ENCODE assay signal across 46 mouse cellular contexts in the genomic region with DNA sequence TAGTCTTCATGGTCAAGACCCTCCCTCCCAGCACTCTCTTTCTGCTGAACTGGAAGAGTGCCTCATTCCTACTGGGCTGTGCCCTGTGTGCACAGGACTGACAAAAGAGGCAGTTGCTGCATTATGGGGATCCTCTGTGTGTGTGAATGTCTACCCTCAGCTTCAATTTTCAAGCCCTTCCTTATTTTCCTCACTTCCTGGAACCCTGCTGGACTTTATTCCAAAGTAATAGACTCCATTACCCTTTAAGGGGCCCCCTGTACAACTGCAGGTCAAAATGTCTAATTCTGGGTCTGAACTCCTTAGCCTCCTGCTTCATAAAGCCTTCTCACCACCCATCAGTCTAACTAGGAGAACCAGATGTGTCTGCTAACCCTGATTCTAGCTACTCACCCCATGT. TPM values are rescaled to one million over a fixed set of nuclear protein-coding genes. Genes with fewer than 3 reads are reported as not detected.
"Had no signal": no experiment of that assay in that cellular context is flagged by ENCODE, and none has a peak within 500 bp of the region (broad histone marks: within the 10 kb centered on the region; RNA-seq: fewer than 3 reads in every experiment).

No protein-coding gene starts in this region.

- H3K27me3 ChIP-seq: liver, embryonic 13.5 days; liver, embryonic 15.5 days; lung, embryonic 15.5 days; midbrain, embryonic 12.5 days; midbrain, embryonic 13.5 days; midbrain, embryonic 15.5 days had no signal

- H3K9me3 ChIP-seq: limb, embryonic 10.5 days; limb, embryonic 12.5 days; limb, embryonic 13.5 days; limb, embryonic 15.5 days; liver, embryonic 12.5 days; liver, embryonic 13.5 days; liver, embryonic 15.5 days; lung, embryonic 15.5 days; midbrain, embryonic 10.5 days; midbrain, embryonic 12.5 days; midbrain, embryonic 13.5 days; midbrain, embryonic 15.5 days had no signal

- H3K9ac ChIP-seq: limb, embryonic 12.5 days; limb, embryonic 13.5 days; limb, embryonic 15.5 days; liver, embryonic 12.5 days; liver, embryonic 13.5 days; liver, embryonic 14.5 days; liver, embryonic 15.5 days; liver, postnatal 0 days; lung, embryonic 14.5 days; lung, embryonic 15.5 days; midbrain, embryonic 12.5 days; midbrain, embryonic 13.5 days; midbrain, embryonic 15.5 days had no signal

- ATAC-seq: liver, embryonic 12.5 days; liver, postnatal 0 days; lung, postnatal 0 days; midbrain, embryonic 13.5 days; midbrain, embryonic 15.5 days; midbrain, embryonic 16.5 days had no signal

- H3K27ac ChIP-seq: limb, embryonic 10.5 days; limb, embryonic 12.5 days; limb, embryonic 13.5 days; limb, embryonic 15.5 days; liver, embryonic 12.5 days; liver, embryonic 13.5 days; liver, embryonic 14.5 days; liver, embryonic 15.5 days; lung, embryonic 15.5 days; macrophage; midbrain, embryonic 10.5 days; midbrain, embryonic 12.5 days; midbrain, embryonic 13.5 days; midbrain, embryonic 15.5 days had no signal

- H3K4me2 ChIP-seq: limb, embryonic 12.5 days; limb, embryonic 13.5 days; limb, embryonic 15.5 days; liver, embryonic 11.5 days; liver, embryonic 12.5 days; liver, embryonic 13.5 days; liver, embryonic 15.5 days; lung, embryonic 14.5 days; lung, embryonic 15.5 days; midbrain, embryonic 11.5 days; midbrain, embryonic 12.5 days; midbrain, embryonic 13.5 days; midbrain, embryonic 15.5 days had no signal

- DNase-seq: left cerebral cortex, postnatal 4 days; liver; liver, embryonic 13.5 days; liver, postnatal 0 days; lung, adult 18-20 months; lung, adult 2 months; lung, embryonic 14.5 days; lung, postnatal 10 days; lung, postnatal 14 days; lung, postnatal 36 days; lung, postnatal 4 days; midbrain, embryonic 14.5 days had no signal

- H3K4me3 ChIP-seq: limb, embryonic 10.5 days; limb, embryonic 12.5 days; limb, embryonic 13.5 days; limb, embryonic 15.5 days; liver, embryonic 12.5 days; liver, embryonic 13.5 days; liver, embryonic 15.5 days; lung, embryonic 15.5 days; megakaryocyte, embryonic 14.5 days; midbrain, embryonic 10.5 days; midbrain, embryonic 12.5 days; midbrain, embryonic 13.5 days; midbrain, embryonic 15.5 days; myocyte had no signal

- H3K36me3 ChIP-seq: limb, embryonic 10.5 days; limb, embryonic 12.5 days; limb, embryonic 13.5 days; limb, embryonic 15.5 days; liver, embryonic 12.5 days; liver, embryonic 13.5 days; liver, embryonic 15.5 days; lung, embryonic 15.5 days; midbrain, embryonic 10.5 days; midbrain, embryonic 12.5 days; midbrain, embryonic 13.5 days; midbrain, embryonic 15.5 days had no signal

- H3K4me1 ChIP-seq: limb, embryonic 10.5 days; limb, embryonic 12.5 days; limb, embryonic 13.5 days; limb, embryonic 15.5 days; liver, embryonic 12.5 days; liver, embryonic 13.5 days; liver, embryonic 15.5 days; lung, embryonic 15.5 days; megakaryocyte, embryonic 14.5 days; midbrain, embryonic 10.5 days; midbrain, embryonic 12.5 days; midbrain, embryonic 13.5 days; midbrain, embryonic 15.5 days had no signal

RNA-seq across cellular contexts. Expression of a gene that starts 2.0 kb away (rescaled TPM):
- total RNA-seq: left cerebral cortex, adult 8-10 months; left cerebral cortex, postnatal 10 days; left cerebral cortex, postnatal 14 days; left cerebral cortex, postnatal 25 days; left cerebral cortex, postnatal 36 days; left cerebral cortex, postnatal 4 days; liver, adult 2 months; megakaryocyte progenitor cell, adult 5-6 weeks; megakaryocyte, adult 5-6 weeks; megakaryocyte-erythroid progenitor cell, adult 5-6 weeks; midbrain, postnatal 0 days; monocyte, adult 5-6 weeks had no signal
- polyA plus RNA-seq: limb, embryonic 10.5 days; limb, embryonic 11.5 days; limb, embryonic 12.5 days; limb, embryonic 13.5 days; limb, embryonic 14.5 days; limb, embryonic 15.5 days; liver, adult 2 months; liver, embryonic 11.5 days; liver, embryonic 12.5 days; liver, embryonic 13.5 days; liver, embryonic 14.5 days; liver, embryonic 15.5 days; liver, embryonic 16.5 days; liver, postnatal 0 days; lung, adult 2 months; lung, embryonic 14.5 days; lung, embryonic 15.5 days; lung, embryonic 16.5 days; macrophage; midbrain, embryonic 10.5 days; midbrain, embryonic 11.5 days; midbrain, embryonic 12.5 days; midbrain, embryonic 13.5 days; midbrain, embryonic 14.5 days; midbrain, embryonic 15.5 days; midbrain, embryonic 16.5 days; midbrain, postnatal 0 days had no signal
